10 mouse cellular contexts compared by ENCODE assay signal in genomic region chr5:125411972-125412530, GRCm38 (mm10). TPM values are rescaled to one million over a fixed set of nuclear protein-coding genes. Genes with fewer than 3 reads are reported as not detected.
DNase-seq lines count a peak whose midpoint lies in the region; ATAC-seq and TF ChIP-seq lines count a peak whose summit lies in the region.
"Had no signal": no experiment of that assay in that cellular context is flagged by ENCODE, and none has a peak within 500 bp of the region (broad histone marks: within the 10 kb centered on the region; RNA-seq: fewer than 3 reads in every experiment).

No protein-coding gene starts in this region.

- H3K9ac ChIP-seq in forebrain, postnatal 0 days = no peak overlapping the region
- no peak overlapping the region for H3K9ac ChIP-seq in forebrain, embryonic 12.5 days
- H3K9ac ChIP-seq: embryonic facial prominence, embryonic 13.5 days; limb, embryonic 12.5 days had no signal

- TF ChIP-seq CTCF in forebrain, postnatal 0 days (IDR thresholded peaks at IDR 0.05; ENCODE audit: low read depth) = peak; percentile 76

- peak; percentile 73 for DNase-seq in forebrain, postnatal 0 days
- peak; percentile 35 for DNase-seq in urinary bladder, postnatal 25 days (ENCODE audit: low spot score)
- DNase-seq in urinary bladder, postnatal 10 days (ENCODE audit: low spot score) = no peak
- peak; percentile 65 to 85 for DNase-seq in cerebellum, postnatal 4 days (ENCODE audit: low spot score in 2 of 2)
- DNase-seq in kidney, postnatal 4 days = peak; percentile 87
- peak; percentile 71 to 87 for DNase-seq in thymus, postnatal 10 days (ENCODE audit: low spot score in 2 of 2)

- H3K27ac ChIP-seq in forebrain, postnatal 0 days (ENCODE audit: low read depth, low read length) = no peak overlapping the region
- H3K27ac ChIP-seq in forebrain, embryonic 12.5 days = no peak overlapping the region
- H3K27ac ChIP-seq: embryonic facial prominence, embryonic 13.5 days; limb, embryonic 12.5 days had no signal

- no peak overlapping the region for H3K4me3 ChIP-seq in forebrain, postnatal 0 days (ENCODE audit: low read depth, low read length)
- no peak overlapping the region for H3K4me3 ChIP-seq in forebrain, embryonic 12.5 days (replicated peaks)
- H3K4me3 ChIP-seq: embryonic facial prominence, embryonic 13.5 days; limb, embryonic 12.5 days had no signal

- ATAC-seq in forebrain, postnatal 0 days = no peak
- no peak for ATAC-seq in forebrain, embryonic 12.5 days (ENCODE audit: low FRiP score)
- ATAC-seq in megakaryocyte-erythroid progenitor cell, adult 5-6 weeks (replicated peaks; ENCODE audit: low FRiP score, low TSS enrichment, poor library complexity, severe bottlenecking) = peak; percentile 31; the same call in 1 of the 2 replicates

- H3K27me3 ChIP-seq in forebrain, postnatal 0 days (ENCODE audit: insufficient read depth, low read length) = no peaks in the 10 kb centered on the region
- H3K27me3 ChIP-seq in forebrain, embryonic 12.5 days = no peaks in the 10 kb centered on the region
- H3K27me3 ChIP-seq: embryonic facial prominence, embryonic 13.5 days; limb, embryonic 12.5 days had no signal

- H3K9me3 ChIP-seq in forebrain, postnatal 0 days (ENCODE audit: low read length) = no peaks in the 10 kb centered on the region
- H3K9me3 ChIP-seq in forebrain, embryonic 12.5 days = no peaks in the 10 kb centered on the region
- H3K9me3 ChIP-seq: embryonic facial prominence, embryonic 13.5 days; limb, embryonic 12.5 days had no signal

- H3K4me1 ChIP-seq in forebrain, postnatal 0 days (ENCODE audit: insufficient read depth) = peaks cover 3% of the 10 kb centered on the region; the same call in 1 of the 2 replicates
- H3K4me1 ChIP-seq in forebrain, embryonic 12.5 days = peaks cover 9% of the 10 kb centered on the region

- 59% methylated on average over 5 of the region's 5 CpGs for WGBS in forebrain, postnatal 0 days
- WGBS in forebrain, embryonic 12.5 days = 60% methylated on average over 5 of the region's 5 CpGs

- no peak overlapping the region for H3K4me2 ChIP-seq in forebrain, postnatal 0 days (ENCODE audit: low read depth)
- H3K4me2 ChIP-seq in forebrain, embryonic 12.5 days = no peak overlapping the region
- H3K4me2 ChIP-seq: embryonic facial prominence, embryonic 13.5 days; limb, embryonic 12.5 days had no signal

- H3K36me3 ChIP-seq in forebrain, postnatal 0 days (ENCODE audit: insufficient read depth) = peaks cover 40% of the 10 kb centered on the region
- H3K36me3 ChIP-seq in forebrain, embryonic 12.5 days (replicated peaks) = peaks cover 38% of the 10 kb centered on the region

RNA-seq across cellular contexts. Expression of gene Dhx37, which starts 21.9 kb away (rescaled TPM):
- 22.5 and 27.1 TPM in 2 replicates for total RNA-seq in forebrain, postnatal 0 days (2014; rRNA removed)
- 6.5 and 11.0 TPM in 2 replicates for polyA plus RNA-seq in forebrain, postnatal 0 days (2015; fragmentation: Nextera tagmentation; extraction: Ambion mirVana)
- polyA plus RNA-seq in forebrain, embryonic 12.5 days (2016; fragmentation: Nextera tagmentation; extraction: Ambion mirVana) = 16.5 and 17.1 TPM in 2 replicates
- total RNA-seq in megakaryocyte-erythroid progenitor cell, adult 5-6 weeks (2014; fragmentation: Nextera tagmentation) = 21.2 and 34.5 TPM in 2 replicates
- 69.0 and 83.7 TPM in 2 replicates for total RNA-seq in megakaryocyte-erythroid progenitor cell, adult 5-6 weeks (2017)

RNA-seq across cellular contexts. Expression of gene Ubc, which starts 22.0 kb away (rescaled TPM):
- total RNA-seq in forebrain, postnatal 0 days (2014; rRNA removed) = 817 and 912 TPM in 2 replicates
- 858 and 1,225 TPM in 2 replicates for polyA plus RNA-seq in forebrain, postnatal 0 days (2015; fragmentation: Nextera tagmentation; extraction: Ambion mirVana)
- polyA plus RNA-seq in forebrain, embryonic 12.5 days (2016; fragmentation: Nextera tagmentation; extraction: Ambion mirVana) = 1,113 and 1,114 TPM in 2 replicates
- total RNA-seq in megakaryocyte-erythroid progenitor cell, adult 5-6 weeks (2014; fragmentation: Nextera tagmentation) = 110 and 133 TPM in 2 replicates
- 202 and 258 TPM in 2 replicates for total RNA-seq in megakaryocyte-erythroid progenitor cell, adult 5-6 weeks (2017)

RNA-seq across cellular contexts. Expression of gene Gm10382, which starts 22.9 kb away (rescaled TPM):
- 1.00 TPM in 1 of 2 replicates, not detected in the other for total RNA-seq in forebrain, postnatal 0 days (2014; rRNA removed)
- polyA plus RNA-seq in forebrain, postnatal 0 days (2015; fragmentation: Nextera tagmentation; extraction: Ambion mirVana) = 0.25 and 0.34 TPM in 2 replicates
- 0.91 and 0.97 TPM in 2 replicates for polyA plus RNA-seq in forebrain, embryonic 12.5 days (2016; fragmentation: Nextera tagmentation; extraction: Ambion mirVana)
- total RNA-seq in megakaryocyte-erythroid progenitor cell, adult 5-6 weeks (2014; fragmentation: Nextera tagmentation) = not detected in 2 replicates
- 0.56 TPM in 1 of 2 replicates, not detected in the other for total RNA-seq in megakaryocyte-erythroid progenitor cell, adult 5-6 weeks (2017)

RNA-seq across cellular contexts. Expression of gene Bri3bp, which starts 29.3 kb away (rescaled TPM):
- 78.3 and 83.3 TPM in 2 replicates for total RNA-seq in forebrain, postnatal 0 days (2014; rRNA removed)
- polyA plus RNA-seq in forebrain, postnatal 0 days (2015; fragmentation: Nextera tagmentation; extraction: Ambion mirVana) = 45.7 and 48.4 TPM in 2 replicates
- polyA plus RNA-seq in forebrain, embryonic 12.5 days (2016; fragmentation: Nextera tagmentation; extraction: Ambion mirVana) = 37.4 and 43.0 TPM in 2 replicates
- 37.4 and 77.0 TPM in 2 replicates for total RNA-seq in megakaryocyte-erythroid progenitor cell, adult 5-6 weeks (2014; fragmentation: Nextera tagmentation)
- 28.5 and 31.3 TPM in 2 replicates for total RNA-seq in megakaryocyte-erythroid progenitor cell, adult 5-6 weeks (2017)
